Mouse (Mus musculus): ENCODE measurements at regions not wholly inside any gene's neighbourhood (a gene's known extent, or its start where the extent isn't known, plus 50 kb on each side); places are given as distances from the start of the nearest gene placed in this dataset.

GRCm38 (mm10) chr5:126933466-126933865 lies 308.1 kb upstream of the Tmem132c start:
- in situ Hi-C loops (cut with MboI, MseI): no loop called here

- in situ Hi-C loops (cut with MboI, MseI): loop anchor here in 1 of 2 experiments (10.0 kb wide), 1 partner anchor 550 kb away; no protein-coding TSS in a partner anchor
These were observed 296.7 kb upstream of the Tmem132c start for GRCm38 (mm10) chr5:126944861-126945260.

- in situ Hi-C loops (cut with MboI, MseI): no loop called here
These were observed 287.4 kb upstream of the Tmem132c start for GRCm38 (mm10) chr5:126954189-126954588.

- in situ Hi-C loops (cut with MboI, MseI): no loop called here
These were observed 287.0 kb upstream of the Tmem132c start for GRCm38 (mm10) chr5:126954634-126955033.

GRCm38 (mm10) chr5:126964577-126964976 lies 277.0 kb upstream of the Tmem132c start:
- in situ Hi-C loops (cut with MboI, MseI): no loop called here

DNA sequence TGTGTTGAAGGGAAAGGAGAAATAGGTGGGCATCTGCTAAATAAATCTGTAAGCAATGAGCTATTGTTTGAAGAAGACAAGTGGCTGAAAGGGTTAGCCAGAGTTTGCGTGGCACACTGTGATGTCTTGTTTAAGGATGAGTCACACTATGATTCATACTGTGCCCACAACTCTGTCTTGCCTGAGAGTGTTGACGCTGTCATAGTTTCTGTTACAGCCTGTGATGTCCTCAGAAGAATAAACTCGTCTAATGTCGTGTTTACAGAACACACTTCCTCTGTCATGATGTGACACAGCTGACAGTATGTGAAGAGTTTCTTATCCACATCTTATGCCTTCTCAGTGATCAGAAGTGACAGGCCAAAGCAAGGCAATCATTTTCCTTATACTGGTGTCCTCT lies 274.5 kb upstream of the Tmem132c start:
- in situ Hi-C loops (cut with MboI, MseI): no loop called here

- in situ Hi-C loops (cut with MboI, MseI): no loop called here
These were observed 272.2 kb upstream of the Tmem132c start for GRCm38 (mm10) chr5:126969373-126969772.

GRCm38 (mm10) chr5:126971284-126971683 lies 270.3 kb upstream of the Tmem132c start:
- in situ Hi-C loops (cut with MboI, MseI): no loop called here

DNA sequence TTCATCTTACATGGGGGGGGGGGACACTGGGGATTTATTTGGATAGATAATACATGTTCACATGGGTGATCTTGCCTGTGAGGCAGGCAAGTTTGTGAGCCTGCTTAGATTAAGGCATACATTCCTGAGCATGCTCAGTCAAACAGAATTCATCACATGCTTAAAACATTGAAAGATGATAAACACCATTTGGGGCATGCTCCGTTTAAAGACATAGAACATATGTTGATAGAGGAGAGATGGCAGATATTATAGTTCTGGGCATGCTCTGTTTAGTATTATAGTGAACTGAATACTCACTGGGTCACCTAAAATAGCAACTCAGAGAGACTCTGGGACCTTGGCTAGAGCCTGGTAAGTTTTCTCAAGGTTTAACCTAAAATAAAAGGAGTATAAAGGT lies 269.6 kb upstream of the Tmem132c start:
- in situ Hi-C loops (cut with MboI, MseI): no loop called here

GRCm38 (mm10) chr5:126973425-126973824 lies 268.2 kb upstream of the Tmem132c start:
- in situ Hi-C loops (cut with MboI, MseI): no loop called here

- in situ Hi-C loops (cut with MboI, MseI): no loop called here
These were observed 267.0 kb upstream of the Tmem132c start for GRCm38 (mm10) chr5:126974565-126974964.

DNA sequence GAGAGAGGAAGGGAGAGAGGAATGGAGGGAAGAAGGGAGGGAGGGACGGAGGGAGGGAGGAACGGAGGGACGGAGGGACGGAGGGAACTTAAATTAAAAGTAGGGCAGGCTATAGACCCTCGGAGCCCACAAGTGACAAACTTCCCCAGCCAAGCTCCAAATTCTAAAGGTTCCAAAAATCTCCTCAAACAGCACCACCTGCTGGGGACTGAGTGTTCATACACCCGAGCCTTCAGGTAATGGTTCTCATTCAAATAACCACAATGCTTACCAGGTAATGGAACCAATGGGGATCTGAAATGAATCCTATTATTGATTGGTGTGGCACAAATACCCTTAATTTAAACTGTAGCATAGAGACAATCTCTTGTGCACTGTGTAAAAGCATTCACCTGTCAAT lies 246.0 kb upstream of the Tmem132c start:
- in situ Hi-C loops (cut with MboI, MseI): loop anchor here in 1 of 2 experiments (10.0 kb wide), 1 partner anchor 1241 kb away; no protein-coding TSS in a partner anchor

- in situ Hi-C loops (cut with MboI, MseI): no loop called here
These were observed 227.4 kb upstream of the Tmem132c start for GRCm38 (mm10) chr5:127014166-127014565.

- in situ Hi-C loops (cut with MboI, MseI): no loop called here
These were observed 225.0 kb upstream of the Tmem132c start for GRCm38 (mm10) chr5:127016467-127017060.

DNA sequence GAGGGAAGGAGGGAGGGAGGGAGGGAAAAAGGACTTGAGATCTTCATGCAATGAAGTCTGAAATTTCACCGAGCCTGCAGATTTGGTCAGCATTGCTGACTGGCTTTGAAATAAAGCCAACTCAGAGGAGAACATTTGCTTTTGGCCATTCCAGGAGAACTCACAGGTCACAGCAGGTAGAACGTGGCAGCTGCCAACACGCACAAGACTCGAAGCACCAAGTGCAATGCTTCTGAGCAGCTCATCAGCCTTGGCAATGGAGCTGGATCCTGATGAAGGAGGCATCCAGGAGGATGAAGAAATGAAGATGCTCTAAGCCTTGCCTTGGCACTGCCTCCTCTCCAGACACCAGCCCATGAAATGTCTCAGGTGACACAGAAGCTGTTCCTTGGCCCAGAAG lies 223.6 kb upstream of the Tmem132c start:
- in situ Hi-C loops (cut with MboI, MseI): no loop called here

DNA sequence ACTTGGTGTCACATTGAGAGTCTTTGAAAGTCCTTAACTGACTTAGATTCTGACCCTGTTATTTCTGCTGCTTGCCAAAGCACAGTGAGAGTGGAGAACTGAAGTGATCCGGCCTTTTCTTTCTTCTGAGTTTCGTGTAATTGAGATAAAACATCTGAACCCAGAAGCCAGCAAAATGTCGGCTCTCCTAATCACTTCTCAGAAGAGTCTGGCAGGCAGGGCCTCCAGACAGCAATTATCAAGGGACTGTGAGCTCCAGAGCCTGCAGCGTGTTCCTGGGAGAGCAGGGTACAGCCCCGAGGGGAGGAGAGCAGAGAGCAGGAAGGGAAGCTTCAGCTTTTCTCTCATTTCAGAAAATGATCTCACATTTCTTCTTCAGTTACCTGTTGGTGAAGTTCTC lies 205.1 kb upstream of the Tmem132c start:
- in situ Hi-C loops (cut with MboI, MseI): no loop called here

DNA sequence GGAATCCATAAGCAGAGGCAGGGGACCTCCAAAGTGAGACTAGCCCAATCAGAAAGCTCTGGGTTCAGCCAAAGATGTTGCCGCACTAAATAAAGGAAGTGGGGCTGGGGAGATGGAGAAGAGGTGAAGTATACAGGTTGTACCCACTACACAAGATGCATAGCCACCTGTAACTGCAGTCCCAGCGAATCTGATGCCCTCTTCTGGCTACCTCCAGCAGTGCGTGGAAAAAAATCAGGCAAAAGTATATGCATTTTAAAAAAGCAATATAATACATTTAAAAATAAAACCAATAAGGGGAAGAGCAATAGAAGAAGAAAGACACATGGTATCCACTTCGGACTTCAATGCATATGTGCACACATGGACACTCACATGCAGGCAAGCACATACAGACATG lies 183.8 kb upstream of the Tmem132c start:
- in situ Hi-C loops (cut with MboI, MseI): no loop called here

DNA sequence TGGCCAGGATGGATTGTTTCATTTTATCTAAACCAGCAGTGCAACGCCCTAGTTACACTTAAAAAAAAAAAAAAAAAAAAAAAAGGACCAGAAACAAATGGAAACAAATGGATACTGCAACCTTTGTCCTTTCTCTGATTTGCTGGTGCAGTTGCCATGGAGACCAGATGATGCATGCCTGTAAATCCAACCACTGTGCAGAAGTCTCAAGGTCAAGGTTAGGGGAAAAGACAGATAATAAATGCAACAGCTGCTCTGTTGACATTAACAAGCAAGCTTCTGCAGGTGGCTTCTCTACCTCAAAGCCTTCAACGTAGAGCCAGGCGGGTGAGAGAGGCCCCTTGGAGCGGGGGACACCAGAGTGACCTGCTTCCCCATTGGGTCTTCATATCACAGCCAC lies 167.3 kb upstream of the Tmem132c start:
- in situ Hi-C loops (cut with MboI, MseI): no loop called here
